Mouse (Mus musculus): ENCODE measurements around the gene Nufip2.

Nufip2 gene

DNA sequence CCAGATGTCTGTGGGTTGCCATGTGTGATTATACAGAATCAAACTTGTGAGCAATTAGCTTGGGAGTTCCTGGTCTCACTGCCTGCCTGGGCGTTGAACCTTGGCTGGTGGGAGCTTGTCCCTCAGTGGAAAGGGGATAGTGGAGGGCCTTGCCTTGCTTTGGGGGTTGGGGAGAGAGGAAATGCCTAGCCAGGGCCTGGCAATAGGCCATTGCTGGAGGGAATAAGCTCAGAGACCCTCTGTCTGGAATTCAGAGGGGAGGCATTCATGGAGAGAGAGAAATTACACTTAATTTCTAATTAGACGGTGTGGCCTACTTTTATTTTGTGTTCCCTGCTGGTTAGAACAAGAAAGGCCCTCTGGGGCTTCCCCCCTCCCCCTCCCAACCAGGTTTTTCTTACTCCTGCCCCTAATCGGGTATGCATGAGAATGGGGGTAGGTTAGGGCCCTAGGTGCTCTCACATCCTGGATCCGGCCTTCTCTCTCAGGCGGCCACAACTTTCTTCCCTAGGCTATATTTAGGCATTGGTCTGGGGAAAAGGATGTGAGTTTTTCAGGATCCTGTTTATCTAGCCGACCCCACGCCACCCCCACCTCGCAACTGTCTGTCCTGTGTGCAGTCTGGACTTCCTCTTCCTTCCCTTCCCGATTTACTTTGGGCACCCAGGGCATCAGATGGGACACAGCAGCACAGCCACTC, 89.9 kb downstream of the Nufip2 start:
- no peak for DNase-seq

DNA sequence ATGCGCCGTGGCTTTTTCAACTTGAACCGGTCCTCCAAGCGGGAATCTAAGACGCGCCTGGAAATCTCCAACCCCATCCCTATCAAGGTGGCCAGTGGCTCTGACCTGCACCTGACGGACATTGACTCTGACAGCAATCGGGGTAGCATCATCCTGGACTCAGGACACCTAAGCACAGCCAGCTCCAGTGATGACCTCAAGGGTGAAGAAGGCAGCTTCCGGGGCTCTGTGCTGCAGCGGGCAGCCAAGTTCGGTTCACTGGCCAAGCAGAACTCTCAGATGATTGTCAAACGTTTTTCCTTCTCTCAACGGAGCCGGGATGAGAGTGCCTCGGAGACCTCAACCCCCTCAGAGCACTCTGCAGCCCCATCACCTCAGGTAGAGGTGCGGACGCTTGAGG, 91.5 kb downstream of the Nufip2 start:
- no peak for DNase-seq

DNA sequence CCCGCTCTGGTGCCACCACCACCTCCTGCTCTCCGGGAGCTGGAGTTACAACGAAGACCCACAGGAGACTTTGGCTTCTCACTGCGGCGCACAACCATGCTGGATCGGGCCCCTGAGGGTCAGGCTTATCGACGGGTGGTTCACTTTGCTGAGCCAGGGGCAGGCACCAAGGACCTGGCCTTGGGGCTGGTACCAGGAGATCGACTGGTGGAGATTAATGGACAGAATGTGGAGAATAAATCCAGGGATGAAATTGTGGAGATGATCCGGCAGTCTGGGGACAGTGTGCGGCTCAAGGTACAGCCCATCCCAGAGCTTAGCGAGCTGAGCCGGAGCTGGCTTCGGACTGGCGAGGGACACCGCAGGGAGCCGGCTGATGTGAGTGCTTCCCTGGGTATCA, 92.0 kb downstream of the Nufip2 start:
- no peak for DNase-seq

DNA sequence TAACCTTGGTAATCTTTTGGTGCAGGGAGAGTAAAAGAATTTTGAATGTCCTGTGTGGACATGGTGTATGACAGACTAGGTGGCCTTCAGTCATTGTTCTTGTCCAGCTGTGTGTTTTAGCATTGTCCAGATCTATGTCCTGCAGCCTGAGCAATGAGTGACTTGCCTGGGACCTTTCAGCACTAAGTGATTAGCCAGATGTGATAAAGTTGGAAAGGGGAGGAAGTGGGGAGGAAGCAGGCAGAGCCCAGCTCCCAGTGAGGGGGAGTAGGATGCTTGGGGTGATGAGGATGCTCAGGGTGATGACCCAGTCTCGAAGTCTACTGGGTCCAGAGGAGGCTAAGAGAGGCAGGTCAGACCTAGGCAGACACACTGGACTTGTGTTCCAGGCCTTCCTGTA, 93.3 kb downstream of the Nufip2 start:
- DNase-seq, result no peak

DNA sequence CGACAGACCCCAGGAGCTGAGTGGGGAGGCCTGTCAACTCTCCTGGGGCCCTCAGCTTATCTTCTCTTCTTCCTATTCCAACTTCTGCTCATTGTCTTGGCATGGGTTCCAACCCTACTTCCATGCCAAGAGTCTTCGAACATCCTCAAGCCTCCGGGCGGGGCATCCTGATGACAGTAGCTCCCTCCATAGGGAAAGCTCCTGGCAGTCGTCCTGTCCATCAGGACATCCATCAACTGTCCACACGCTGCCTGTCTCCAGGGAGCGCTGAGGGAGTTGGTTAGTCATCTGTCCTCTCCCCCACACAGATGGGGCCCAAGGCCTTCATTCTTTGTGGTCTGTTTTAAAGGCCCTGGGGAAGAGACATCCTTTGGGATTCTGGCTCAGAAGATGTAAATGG, 95.1 kb downstream of the Nufip2 start:
- no peak for DNase-seq

DNA sequence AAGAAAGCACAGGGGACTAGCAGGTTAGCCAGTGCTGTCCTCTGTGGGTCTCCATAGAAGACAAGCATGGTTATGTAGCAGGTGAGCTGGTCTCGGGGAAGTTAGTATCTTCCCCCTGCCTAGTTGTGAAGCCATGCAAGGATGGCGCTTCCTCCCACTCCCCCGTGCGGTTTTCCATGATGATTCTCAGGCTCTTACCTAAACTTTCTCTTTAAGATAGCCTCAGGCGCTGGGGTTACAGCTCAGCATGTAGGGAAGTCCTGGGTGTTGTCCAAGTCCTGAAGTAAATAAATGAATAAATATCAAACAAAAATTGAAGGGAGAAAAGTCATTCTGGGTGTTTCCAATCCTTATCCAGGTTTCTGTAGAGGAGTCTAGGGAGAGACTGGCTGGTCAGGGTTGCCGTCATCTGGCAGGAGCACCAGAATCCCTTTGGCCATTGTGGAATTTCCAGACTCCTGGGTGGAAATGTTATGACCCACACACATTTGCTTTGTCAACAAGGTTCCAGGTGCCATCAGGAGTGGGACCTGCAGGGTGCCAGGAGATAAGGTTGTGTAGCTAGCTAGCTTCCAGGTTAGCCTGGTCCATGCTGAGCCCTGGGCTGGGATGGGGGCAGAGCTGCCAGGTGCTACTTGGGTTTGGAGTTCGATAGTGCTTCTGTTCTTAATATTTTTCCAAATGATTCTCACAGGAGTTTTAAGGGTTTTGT, 96.3 kb downstream of the Nufip2 start:
- no peak for DNase-seq

DNA sequence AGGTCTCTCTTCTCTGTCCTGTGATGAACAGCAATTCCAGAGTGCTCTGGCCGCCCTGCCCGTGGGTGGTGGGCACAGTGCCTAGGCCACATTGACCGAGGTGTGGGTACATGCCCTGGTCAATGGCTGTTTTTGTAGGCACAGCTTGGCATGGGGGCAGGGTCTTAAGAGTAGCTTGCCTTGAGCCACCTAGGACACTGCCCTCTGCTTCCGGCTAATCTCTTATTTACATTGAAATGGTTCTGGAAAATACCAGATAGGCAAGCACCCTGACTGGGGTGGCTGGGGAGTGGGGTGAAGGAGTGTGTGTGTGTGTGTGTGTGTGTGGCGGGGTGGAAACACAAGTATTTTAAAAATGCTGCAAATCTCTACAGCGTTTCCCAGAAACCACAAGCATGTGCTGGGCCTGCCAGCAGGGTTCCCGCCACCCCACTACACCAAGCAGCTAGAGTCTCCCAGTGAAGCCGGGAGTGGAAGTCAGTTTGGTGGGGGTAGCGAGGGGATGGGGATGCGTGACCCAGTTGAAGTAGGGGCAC, 97.3 kb downstream of the Nufip2 start:
- DNase-seq, result no peak

DNA sequence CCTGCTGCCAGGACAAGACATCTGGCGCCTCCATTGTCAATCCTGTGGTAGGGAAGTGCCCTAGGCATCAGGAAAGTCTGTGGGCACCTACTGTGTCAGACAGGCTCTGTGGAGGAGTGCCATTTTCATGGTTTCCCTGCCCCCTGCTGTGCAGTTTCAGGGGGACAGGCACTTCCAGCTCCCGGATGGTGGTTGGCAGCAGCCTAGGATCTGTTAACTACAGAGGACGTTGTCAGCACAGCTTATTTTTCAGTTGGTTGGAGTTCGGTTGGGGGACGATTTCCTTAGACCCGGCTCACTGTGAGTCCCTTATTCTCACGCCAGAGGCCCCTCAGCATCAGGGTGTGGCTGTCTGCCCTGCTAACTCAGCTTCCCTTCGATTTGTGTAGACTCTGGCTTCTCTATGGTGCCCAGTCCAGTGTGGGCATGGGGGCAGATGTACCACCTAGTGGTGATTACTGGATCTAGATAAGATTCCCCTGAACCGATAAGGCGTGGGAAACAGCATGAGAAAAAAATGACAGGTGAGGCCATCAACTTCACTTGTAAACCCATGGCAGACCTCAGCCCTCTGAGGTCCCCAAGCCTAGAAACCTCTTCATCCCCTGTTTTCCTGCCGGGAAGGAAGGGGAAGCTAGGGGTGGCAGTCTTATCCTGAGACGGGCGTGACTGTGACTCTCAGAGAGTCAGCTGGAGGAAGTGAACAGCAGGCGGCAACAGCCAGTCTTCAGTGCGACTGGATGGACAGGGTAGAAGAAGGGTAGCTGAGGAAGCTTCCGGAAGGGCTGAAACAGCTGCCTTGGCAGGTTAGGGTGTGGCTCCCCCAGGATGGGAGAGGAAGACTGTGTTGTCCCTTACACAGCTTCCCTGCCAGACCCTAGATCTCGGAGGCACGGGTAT, 98.0 kb downstream of the Nufip2 start:
- no peak for DNase-seq

DNA sequence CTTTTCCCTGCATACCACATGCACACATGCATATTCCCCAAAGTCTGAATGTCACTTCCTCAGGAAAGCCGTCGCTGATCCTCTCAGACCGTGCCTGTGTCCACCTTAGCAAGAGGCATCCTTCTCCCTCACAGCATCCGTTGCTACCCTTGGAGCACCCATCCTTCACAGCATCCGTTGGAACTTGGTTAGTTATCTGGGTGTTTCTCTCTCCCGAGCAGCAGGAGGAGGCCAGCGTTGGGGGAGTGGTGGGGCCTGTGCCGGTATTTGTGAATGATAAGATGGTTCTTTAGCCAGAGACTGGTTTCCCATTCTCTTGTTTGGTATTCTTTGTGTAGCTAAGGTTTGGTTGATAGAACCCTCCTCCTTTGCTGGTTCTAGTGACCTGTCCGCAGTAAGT, 98.9 kb downstream of the Nufip2 start:
- no peak for DNase-seq

DNA sequence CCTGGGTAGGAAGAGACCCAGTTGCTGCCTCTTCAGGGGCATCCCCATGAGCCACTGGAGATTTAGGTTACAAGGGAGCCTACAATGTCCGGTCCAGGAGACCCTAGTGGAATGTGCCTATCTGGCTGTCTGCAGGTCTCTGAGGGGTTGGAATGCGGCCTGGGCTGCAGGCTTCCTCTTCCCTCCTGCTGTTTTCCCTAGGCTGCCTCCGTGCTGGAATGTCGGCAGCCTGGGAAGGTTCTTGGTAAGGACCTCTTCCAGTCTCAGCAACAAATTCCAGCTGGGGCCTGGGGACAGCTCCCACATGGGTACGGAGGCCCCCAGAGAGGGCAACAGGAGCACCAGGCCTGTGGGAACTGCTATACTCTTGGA, 99.4 kb downstream of the Nufip2 start:
- peak; percentile 41 for DNase-seq

DNA sequence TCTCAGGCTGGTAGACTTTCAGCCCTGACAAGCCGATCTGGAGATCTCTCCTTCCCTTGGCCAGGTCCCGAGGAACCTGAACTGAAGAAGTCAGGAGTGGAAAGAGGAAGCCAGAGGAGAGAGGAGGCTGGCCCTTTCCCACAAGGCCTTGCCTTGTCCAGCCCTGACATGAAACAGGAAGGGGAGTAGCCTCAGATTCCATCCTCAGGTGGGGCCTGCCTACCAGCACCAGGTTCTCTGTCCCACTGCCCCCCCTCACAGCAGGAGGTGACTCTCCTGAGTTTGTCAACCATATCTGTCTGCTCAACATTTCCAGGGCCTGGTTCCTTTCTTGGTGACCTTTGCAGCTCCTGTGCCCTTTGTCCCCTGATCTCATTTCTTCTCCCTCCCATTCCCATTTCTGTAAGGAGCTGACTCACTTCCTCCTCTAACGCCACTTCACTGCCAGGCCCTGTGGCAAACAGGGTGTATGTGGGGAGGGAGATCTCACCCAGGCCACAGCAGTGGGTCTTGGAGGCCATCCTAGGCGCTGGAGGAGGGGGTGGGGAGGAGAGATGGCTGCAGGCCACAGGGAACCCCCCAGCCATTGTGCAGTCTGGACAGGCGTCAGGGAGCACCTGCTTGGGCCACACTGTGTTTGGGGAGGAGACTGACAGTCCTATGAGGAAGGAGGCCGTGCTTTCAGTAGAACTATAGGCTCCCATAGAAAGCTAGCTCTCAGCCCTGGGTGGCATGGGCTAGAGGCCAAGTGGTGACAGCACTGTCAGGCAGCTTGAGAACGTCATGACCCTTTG, 100.0 kb downstream of the Nufip2 start:
- no peak for DNase-seq

DNA sequence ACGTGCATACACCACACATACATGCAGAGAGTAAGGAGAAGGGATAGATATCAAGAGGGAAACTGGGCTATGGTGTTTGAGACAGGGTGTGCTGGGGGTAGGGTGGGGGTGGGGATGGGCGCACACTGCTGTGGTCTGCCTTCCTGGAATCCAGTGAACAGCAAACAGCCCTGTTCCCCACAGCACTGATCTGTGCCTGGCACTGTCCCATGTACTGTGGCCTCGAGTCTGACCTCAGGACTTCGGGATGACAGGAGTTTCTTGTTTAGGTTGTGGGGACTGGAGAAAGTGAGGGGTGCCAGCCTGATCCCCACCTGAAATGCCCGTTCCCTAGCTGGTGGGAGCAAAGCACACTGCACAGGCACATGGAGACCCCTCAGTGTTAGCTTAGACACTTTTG, 101.8 kb downstream of the Nufip2 start, which contains the start of gene Gm10277:
Gene Gm10277, minus strand, starts transcription at position 41 of the 400 bp plus-strand sequence.
- DNase-seq, result no peak

DNA sequence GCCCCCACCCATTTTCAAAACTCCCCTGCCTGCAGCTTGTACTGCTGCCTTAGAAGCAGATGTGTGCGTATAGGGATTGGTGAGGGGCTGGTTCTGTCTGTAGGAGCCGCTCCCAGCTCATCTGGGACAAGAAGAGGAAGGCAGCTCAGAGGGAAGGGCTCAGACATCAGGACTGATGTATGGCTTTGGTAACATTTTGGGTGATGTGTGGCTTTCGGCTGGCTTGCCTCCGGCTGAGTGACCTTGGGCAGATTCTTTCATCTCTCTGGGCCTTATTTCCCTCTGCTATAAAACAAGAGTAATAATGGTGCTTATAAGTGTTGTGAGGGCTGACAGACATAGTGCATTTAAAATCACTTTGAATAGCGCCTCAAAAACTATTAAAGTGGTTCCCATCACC, 103.6 kb downstream of the Nufip2 start:
- DNase-seq, result no peak

DNA sequence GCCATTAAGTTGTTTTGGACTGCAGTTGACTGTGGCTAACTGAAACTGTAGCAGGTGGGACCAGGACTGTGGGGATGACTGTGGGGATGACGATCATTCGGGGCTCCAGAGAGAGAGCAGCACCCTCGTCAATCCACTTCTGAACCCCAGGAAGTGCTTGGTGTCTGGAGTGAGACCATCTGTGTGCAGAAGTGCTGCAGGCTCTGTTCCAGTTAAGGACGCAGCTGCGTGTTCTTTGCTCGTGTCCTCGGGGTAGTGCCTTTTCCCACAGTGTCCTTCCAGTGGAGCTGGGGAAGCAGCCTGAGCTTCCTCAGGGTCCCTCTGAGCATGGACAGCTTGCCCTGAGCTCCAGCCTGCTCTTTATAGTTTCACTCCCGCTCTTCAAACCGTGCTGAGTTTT, 104.3 kb downstream of the Nufip2 start:
- no peak for DNase-seq

DNA sequence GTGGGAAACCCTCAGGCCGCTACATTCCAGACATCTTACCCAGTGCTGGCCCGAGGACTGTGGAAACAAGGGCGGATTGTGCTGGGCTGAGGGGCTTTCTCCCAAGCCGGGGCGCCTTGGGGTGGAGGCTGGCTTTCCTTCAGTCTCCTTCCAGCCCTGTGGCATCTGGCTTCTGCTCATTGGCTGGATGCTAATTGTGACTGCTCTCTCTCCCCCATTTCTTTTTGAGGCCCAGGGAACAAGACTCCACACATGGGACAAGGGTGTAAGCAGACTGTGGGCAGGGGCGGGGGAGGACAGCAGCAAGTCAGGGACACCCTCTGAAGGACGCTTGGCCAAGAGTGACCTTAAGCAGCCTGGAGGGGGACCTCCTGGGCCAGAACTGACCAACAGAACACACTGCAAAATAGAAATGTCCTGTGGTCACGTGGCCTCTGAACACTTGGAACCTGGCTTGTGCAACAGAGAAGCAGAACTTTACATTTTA, 105.3 kb downstream of the Nufip2 start:
- DNase-seq, result peak; percentile 61
